Mouse (Mus musculus) stomach, embryonic 16.5 days (tissue): ENCODE measurements around the gene Pced1b. TPM values are rescaled to one million over a fixed set of nuclear protein-coding genes. Genes with fewer than 3 reads are reported as not detected.
"Not testable (repeated sequence)": the region's sequence is repeated elsewhere in the genome, so short reads cannot be mapped to it uniquely, and the experiment has no call there.

Experiments
- ATAC-seq: fragments of 200-750 bp; cut with Nextera tagmentation; 2 replicates; pipeline ENCODE4 v1.8.0; 2017; ENCODE audit warnings: moderate number of reproducible peaks, moderate TSS enrichment; ENCODE audit not compliant: insufficient read depth, low FRiP score
- H3K27ac ChIP-seq: fragments of 300-500 bp; sonication (generic); 2 replicates; pipeline ENCODE4 v1.5.1; 2014; ENCODE audit warnings: low read length
- H3K27me3 ChIP-seq: fragments of 300-500 bp; sonication (generic); 2 replicates; pipeline ENCODE4 v1.6.1; 2014; ENCODE audit warnings: low read length, control low read depth, mixed read lengths; ENCODE audit not compliant: control insufficient read depth, insufficient read depth
- H3K36me3 ChIP-seq: fragments of 300-500 bp; sonication (generic); 2 replicates; pipeline ENCODE4 v1.6.1; 2014; ENCODE audit warnings: low read length; ENCODE audit not compliant: control insufficient read depth, insufficient read depth
- H3K4me1 ChIP-seq: fragments of 300-500 bp; sonication (generic); 2 replicates; pipeline ENCODE4 v1.6.1; 2014; ENCODE audit warnings: low read length, control low read depth, mixed read lengths; ENCODE audit not compliant: control insufficient read depth, insufficient read depth
- H3K4me2 ChIP-seq: fragments of 300-500 bp; sonication (generic); 2 replicates; pipeline ENCODE4 v1.6.1; 2014; ENCODE audit warnings: low read depth, low read length, mixed read lengths
- H3K4me3 ChIP-seq: fragments of 300-500 bp; sonication (generic); replicated peaks from 2 replicates; pipeline ENCODE4 v1.5.1; 2014; ENCODE audit warnings: mild to moderate bottlenecking, low read length
- H3K9ac ChIP-seq: fragments of 300-500 bp; sonication (generic); 2 replicates; pipeline ENCODE4 v1.6.1; 2014; ENCODE audit warnings: low read length
- H3K9me3 ChIP-seq: fragments of 300-500 bp; sonication (generic); replicated peaks from 2 replicates; pipeline ENCODE4 v1.6.1; 2016; ENCODE audit warnings: low read length, control low read depth; ENCODE audit not compliant: control insufficient read depth
- WGBS: fragments of 180-500 bp; shearing (Covaris S2); extraction: QIAGEN DNeasy Blood & Tissue Kit; methylation state at CpG from one replicate; pipeline ENCODE4 v1.1.7; 2014; 5-methylcytosine and 5-hydroxymethylcytosine counted together
- polyA plus RNA-seq: library from polyadenylated mRNA; unstranded; fragments of >200 nt; fragmentation: Nextera tagmentation; extraction: Ambion mirVana; gene quantifications from 2 replicates; pipeline ENCODE4 v1.2.1, GENCODE M21; 2015

Gene Pced1b
- 2.1 and 2.9 TPM in 2 replicates for polyA plus RNA-seq

DNA sequence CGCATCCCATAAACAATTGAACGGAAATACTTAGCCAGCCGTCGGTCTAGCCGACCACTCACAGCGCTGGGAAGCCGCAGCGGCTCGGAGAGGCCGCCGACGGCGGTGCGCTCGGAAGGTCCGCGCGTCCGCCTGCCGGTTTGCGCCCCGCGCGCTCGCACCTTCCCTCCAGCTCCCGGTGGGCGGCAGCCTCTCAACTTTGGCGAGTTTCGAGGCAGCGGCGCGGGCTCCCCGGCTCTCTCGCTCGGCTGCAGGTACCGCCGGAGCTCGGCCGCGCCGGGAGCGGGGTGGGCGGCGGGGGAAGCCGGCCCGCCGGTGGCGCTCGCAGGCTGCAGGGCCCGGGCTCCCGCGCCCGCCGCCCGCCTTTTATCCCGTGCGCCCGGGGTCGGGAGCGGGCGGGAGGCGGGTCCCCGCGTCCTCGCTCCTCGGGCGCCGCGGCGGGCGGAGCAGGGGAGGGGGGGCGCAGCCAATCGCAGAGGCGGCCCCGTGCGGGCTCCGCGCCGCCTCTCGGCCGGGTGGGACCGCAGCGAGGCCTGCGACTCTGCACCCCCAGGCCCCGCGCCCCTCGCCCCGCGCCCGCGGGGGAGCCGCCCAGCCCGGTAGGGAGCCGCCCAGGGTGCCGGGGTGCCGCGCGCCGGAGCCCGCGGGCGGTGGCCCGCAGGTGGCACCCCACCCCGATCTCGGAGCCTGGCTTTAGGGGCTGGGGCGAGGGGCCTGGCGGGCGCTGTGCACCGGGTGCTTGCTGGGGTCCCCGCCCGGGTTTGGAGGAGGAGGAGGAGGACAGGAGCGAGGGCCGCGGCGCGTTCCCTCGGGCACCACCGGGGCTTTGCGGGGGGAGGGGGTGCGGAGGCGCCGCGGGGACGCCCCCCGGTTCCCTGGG lies at the start of gene Pced1b, which contains the start of gene Amigo2:
Gene Pced1b (plus strand): TSS at position 197 of the 880 bp plus-strand sequence.
Gene Amigo2 (minus strand): TSS at position 377 of the 880 bp plus-strand sequence.
- H3K4me1 ChIP-seq: no peaks in the 10 kb centered on the region
- peak within 1 kb of the TSS; percentile 93 for H3K4me2 ChIP-seq
- under 1% methylated on average over 105 of the region's 125 CpGs for WGBS
- peak within 1 kb of the TSS; percentile 89 for H3K9ac ChIP-seq
- H3K36me3 ChIP-seq: no peaks in the 10 kb centered on the region
- H3K4me3 ChIP-seq: peak within 1 kb of the TSS; percentile 75
- H3K27ac ChIP-seq: peak within 1 kb of the TSS; percentile 77
- peak; percentile 89 for ATAC-seq
- peaks cover 12% of the 10 kb centered on the region; the same call in 1 of the 2 replicates for H3K27me3 ChIP-seq
- no peaks in the 10 kb centered on the region for H3K9me3 ChIP-seq

DNA sequence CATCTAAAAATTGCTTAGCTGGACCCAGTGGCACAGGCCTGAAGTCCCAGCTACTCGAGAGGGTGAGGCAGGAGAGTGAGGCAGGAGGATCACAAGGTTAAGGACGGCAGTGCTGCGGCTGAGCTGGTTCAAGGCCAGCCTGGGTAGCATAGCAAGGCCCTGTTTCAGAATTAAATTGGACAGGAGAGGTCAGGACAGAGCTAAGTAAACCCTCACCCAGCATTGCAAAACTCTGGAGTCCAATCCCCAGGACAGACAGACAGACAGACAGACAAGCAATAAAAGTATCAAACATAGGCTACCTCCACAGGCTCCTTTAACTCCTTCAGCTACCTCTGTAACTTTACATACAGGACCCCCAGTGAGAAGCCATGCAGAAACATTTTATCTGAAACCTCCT lies 42.0 kb upstream of the Pced1b start:
- no peak overlapping the region for H3K4me2 ChIP-seq
- no peak for ATAC-seq
- H3K9ac ChIP-seq: no peak overlapping the region
- H3K27ac ChIP-seq: no peak overlapping the region
- H3K36me3 ChIP-seq: no peaks in the 10 kb centered on the region
- WGBS: 72% methylated on average over 3 of the region's 3 CpGs
- H3K9me3 ChIP-seq: no peaks in the 10 kb centered on the region
- H3K4me3 ChIP-seq: no peak overlapping the region
- H3K4me1 ChIP-seq: no peaks in the 10 kb centered on the region
- H3K27me3 ChIP-seq: no peaks in the 10 kb centered on the region

DNA sequence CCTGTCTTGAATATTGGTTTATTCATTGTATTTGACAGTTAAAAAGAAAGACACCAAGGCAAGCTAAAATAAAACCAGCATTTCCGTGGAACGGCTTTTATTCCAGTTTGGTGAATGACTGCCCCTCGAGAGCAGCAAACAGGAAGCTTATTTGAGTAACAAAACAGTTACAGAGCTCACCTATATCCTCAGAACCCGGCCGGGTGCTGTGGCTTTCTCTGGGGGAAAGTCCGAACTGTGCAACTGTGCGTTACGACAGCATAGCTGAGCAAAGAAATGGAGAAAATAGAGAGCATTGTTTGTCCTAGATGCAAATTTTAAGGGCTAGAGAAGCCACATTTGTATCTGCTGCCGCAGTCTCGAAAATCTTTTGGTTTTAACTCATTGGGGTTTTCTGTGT lies 41.1 kb upstream of the Pced1b start:
- Histone ChIP-seq H3K4me2 (no peak overlapping the region), H3K9ac (no peak overlapping the region), H3K9me3 (no peaks in the 10 kb centered on the region), H3K4me3 (no peak overlapping the region), H3K27ac (no peak overlapping the region), H3K4me1 (no peaks in the 10 kb centered on the region), H3K27me3 (no peaks in the 10 kb centered on the region), H3K36me3 (no peaks in the 10 kb centered on the region)
- 85% methylated on average over 10 of the region's 10 CpGs for WGBS
- ATAC-seq: no peak

DNA sequence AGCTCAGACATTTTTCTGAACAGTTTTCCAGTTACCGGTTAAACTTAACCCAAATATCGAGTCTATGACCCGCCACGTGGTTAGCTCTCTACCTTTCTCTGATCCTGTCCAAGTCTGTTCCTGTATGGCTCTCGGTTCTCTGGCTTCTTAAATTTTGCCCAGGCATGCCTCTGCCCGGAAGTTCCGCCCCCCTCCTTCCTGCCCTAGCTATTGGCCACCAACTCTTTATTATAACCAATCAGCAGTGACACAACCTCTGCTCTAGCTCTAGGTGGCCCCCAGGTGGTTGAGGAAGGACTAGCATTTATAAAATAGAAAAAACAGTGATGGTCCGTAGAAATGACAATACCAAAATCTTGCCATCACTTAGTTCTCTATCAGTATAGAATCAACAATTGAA lies 40.4 kb upstream of the Pced1b start:
- 89% methylated on average over 8 of the region's 8 CpGs for WGBS
- H3K36me3 ChIP-seq: no peaks in the 10 kb centered on the region
- H3K4me1 ChIP-seq: no peaks in the 10 kb centered on the region
- H3K4me3 ChIP-seq: no peak overlapping the region
- H3K4me2 ChIP-seq: no peak overlapping the region
- no peaks in the 10 kb centered on the region for H3K9me3 ChIP-seq
- no peak overlapping the region for H3K9ac ChIP-seq
- no peak overlapping the region for H3K27ac ChIP-seq
- no peaks in the 10 kb centered on the region for H3K27me3 ChIP-seq
- ATAC-seq: no peak

DNA sequence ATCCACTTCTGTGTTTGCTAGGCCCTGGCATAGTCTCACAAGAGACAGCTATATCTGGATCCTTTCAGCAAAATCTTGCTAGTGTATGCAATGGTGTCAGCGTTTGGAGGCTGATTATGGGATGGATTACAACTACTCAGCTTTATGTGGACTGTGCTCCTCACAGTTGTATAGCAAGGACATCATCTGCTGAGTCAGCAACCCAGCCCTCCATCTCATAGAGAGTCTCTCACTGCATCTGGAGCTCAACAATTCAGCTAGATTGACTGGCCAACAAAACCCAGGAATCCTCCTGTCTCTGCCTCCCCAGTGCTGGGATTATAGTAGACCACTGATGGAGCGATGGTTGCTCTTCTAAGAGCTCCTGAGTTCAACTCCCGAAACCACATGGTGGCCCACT lies 37.2 kb upstream of the Pced1b start:
- WGBS: 88% methylated on average over 3 of the region's 3 CpGs
- H3K36me3 ChIP-seq, ATAC-seq: not testable (repeated sequence)

DNA sequence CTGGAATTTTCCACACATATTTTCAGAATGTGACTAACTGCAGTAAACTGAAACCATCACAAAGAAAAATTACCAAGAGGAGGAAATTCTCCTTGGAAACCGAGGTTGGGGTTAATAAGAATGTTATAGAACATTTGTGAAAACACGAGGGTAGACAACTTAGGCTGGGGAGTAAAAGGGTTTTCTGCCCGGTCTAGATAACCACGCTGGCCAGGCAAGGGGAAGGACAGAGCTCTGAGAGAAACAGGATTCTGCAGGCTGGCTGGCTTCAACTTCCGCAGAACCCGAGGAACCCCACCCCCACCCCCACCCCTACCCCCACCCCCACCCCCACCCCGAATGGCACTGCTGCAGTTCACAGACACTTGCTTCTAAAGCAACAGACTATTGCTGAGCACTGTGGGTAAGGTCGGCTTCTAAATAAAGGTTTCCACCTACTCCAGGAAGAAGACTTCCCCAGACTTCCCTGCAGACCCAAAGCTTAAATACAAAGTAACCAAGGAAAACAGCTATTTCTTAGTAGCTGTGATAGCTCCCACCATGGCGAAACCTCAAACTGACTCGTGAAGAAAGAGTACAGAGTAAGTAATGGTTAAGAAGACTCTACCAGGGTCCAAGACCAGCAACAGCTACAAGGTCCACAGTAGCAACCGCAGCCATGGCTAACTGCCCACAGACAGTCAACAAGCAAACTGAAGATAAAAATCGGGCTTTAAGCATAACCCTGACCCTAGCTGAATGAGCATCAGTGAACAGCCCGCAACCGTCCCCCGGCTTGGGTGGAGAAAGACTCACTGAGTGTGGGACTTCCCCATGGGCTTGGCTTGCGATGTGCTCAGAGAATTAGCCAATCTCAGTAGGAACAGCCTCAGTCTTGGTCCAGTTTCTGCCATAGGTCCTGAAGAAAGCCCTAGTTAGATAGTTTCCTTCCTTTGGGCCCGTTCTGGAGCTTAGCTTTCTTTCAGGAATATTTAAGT lies 34.1 kb upstream of the Pced1b start:
- Histone ChIP-seq H3K4me1 (no peaks in the 10 kb centered on the region), H3K9me3 (no peaks in the 10 kb centered on the region), H3K4me2 (no peak overlapping the region), H3K4me3 (no peak overlapping the region), H3K36me3 (no peaks in the 10 kb centered on the region), H3K9ac (no peak overlapping the region), H3K27ac (no peak overlapping the region), H3K27me3 (no peaks in the 10 kb centered on the region)
- WGBS: 69% methylated on average over 17 of the region's 17 CpGs
- ATAC-seq: no peak

More for the DNA sequence above, 37.2 kb upstream of the Pced1b start:
- H3K27ac ChIP-seq, H3K4me1 ChIP-seq, H3K27me3 ChIP-seq, H3K4me3 ChIP-seq, H3K9me3 ChIP-seq, H3K9ac ChIP-seq, H3K4me2 ChIP-seq: not testable (repeated sequence)

DNA sequence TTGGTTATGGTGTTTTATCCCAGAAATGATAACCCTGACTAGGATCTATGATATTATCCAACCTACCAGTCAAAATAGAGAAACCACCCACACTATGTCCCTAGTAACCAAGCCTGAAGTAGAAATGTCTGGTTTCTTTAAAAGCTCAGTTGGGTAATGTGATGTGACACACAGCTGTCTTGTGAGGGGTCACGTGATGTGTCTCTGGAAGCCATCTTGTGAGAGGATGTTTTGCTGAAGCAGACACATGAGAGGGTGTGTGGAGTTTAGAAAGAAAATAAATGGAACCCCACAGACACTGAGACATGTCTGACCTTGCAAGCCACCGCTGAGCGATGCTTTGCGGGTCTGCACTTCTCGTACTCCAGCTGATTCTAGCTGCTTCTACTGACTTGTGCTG lies 30.1 kb upstream of the Pced1b start:
- H3K4me1 ChIP-seq: no peaks in the 10 kb centered on the region
- ATAC-seq: no peak
- WGBS: 90% methylated on average over 5 of the region's 5 CpGs

DNA sequence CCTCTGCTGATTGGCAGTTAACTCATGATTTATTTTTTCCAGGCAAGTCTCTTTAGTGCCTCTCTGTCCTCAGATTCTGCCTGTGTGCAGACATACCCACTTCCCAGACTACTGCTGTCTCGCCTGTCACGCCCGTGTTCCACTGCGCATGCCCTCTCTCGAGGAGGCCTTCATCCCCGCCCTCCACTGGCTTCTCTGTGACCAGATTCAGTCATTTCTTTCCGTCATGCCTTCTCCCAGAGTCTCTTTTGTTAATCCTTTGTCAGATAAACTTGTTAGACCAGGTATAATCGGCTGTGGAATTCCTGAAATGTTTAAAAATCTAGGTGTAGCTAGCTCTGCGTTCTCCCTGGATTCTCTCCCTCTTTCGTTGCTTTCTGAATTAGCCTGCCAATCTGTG lies 23.5 kb upstream of the Pced1b start:
- Histone ChIP-seq H3K27me3 (no peaks in the 10 kb centered on the region), H3K9ac (no peak overlapping the region), H3K36me3 (no peaks in the 10 kb centered on the region), H3K27ac (no peak overlapping the region), H3K9me3 (no peaks in the 10 kb centered on the region), H3K4me2 (no peak overlapping the region), H3K4me3 (no peak overlapping the region), H3K4me1 (no peaks in the 10 kb centered on the region)
- WGBS: 57% methylated on average over 10 of the region's 10 CpGs
- peak; percentile 44; the same call in 1 of the 2 replicates for ATAC-seq

More for the DNA sequence above, 30.1 kb upstream of the Pced1b start:
- H3K4me2 ChIP-seq: no peak overlapping the region
- no peak overlapping the region for H3K27ac ChIP-seq
- H3K27me3 ChIP-seq: no peaks in the 10 kb centered on the region
- no peak overlapping the region for H3K9ac ChIP-seq
- no peaks in the 10 kb centered on the region for H3K9me3 ChIP-seq
- no peaks in the 10 kb centered on the region for H3K36me3 ChIP-seq
- H3K4me3 ChIP-seq: no peak overlapping the region
